Mouse (Mus musculus) right cerebral cortex, adult 2 months (tissue): ENCODE data around the gene Osbpl8.

Experiments used
- DNase-seq, 2 experiments: peaks; one replicate each; pipeline ENCODE4 v3.0.0; 2021 to 2022; ENCODE audit warnings: low spot score in 2 of 2

Osbpl8 gene

DNA sequence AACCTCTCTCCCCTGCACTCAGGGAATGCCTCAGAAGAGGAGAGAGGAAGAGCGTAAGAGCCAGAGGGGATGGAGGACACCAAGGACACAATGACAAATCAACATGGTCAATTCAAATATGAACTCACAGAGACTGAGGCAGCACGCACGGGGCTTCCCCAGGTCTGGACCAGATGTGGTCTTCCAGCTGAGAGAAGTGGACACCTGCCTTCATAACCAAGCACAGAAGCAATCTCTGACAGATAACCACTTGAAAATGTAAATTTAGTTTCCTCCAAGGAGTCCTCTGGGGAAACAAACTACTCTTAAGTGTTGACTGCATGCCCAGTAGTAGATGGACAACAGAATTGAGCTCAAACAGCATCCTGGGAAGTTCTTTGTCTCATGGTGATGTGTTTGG is 9.5 kb upstream of the Osbpl8 start:
- no peak for DNase-seq

DNA sequence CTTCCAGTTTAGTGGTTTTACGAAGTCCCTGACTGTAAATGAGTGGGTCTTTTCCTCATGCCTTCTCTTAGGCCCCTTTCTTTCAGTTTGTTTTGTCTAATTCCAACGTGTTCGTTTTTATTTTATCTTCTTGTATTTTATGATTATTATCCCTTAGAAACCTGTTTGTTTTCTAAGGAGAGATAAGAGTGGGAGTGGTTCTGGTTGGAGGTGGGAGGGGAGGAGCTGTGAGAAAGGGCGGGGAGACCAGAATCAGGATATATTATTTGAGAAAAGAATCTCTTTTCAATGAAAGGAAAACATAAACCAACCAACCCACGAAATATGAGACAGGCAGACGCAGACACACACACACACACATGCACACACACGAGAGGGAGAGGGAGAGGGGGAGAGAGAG is 9.0 kb upstream of the Osbpl8 start:
- DNase-seq, result no peak

DNA sequence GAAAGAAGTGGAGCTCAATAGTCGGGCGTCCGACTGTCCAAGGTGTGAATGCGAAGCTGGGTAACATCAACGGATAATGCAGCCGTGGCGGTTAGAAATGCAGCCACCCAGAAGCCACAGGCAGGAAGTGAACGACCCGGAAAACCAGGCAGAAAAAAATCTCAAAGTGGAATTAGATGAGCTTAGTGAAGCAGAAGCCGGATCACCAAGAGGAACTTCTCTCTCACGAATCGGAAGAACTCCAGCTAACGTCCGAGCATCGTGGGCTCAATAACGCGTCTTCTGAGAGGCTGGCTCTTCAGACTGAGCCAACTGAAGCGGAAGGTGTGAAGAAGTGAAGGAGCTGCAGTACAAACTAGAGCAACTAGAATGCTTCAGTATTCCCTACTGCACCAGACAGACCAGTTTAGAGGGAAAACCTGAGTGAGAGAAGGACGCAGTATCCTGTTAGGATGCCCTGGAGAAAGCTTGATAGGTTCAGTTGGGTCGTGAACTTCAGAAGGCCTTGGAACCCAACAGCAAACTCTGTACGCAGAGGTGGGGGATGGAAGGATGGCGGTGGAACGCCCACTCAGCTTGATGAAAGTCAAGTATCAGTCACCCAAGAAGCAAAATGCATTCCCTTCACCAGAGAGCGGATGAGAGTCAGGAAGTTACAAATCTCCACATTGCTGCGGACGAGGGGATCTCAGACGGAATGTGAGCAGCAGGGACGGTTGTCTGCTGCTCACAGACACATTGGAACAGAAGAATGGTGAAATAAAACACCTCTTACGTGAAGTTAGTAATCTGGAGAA is 8.0 kb upstream of the Osbpl8 start:
- no peak for DNase-seq

DNA sequence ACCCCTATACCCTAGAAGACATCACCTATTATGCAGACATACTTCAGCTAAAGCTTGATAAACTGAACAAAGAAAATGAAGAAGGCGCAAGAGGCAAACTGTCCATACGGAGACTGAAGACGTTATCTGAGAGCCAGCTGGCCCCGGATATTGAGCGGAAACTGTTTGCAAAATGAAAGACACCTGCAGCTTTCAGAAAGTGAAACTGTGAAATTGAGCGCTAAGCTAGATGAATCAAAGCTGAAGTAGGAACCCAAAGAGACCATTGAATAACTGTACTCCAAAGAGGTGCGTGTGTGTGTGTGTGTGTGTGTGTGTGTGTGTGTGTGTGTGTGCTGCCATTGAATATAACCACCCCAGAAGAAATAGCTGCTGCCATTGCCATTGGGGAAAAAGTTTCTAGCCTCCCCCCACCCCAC is 7.3 kb upstream of the Osbpl8 start:
- no peak for DNase-seq

DNA sequence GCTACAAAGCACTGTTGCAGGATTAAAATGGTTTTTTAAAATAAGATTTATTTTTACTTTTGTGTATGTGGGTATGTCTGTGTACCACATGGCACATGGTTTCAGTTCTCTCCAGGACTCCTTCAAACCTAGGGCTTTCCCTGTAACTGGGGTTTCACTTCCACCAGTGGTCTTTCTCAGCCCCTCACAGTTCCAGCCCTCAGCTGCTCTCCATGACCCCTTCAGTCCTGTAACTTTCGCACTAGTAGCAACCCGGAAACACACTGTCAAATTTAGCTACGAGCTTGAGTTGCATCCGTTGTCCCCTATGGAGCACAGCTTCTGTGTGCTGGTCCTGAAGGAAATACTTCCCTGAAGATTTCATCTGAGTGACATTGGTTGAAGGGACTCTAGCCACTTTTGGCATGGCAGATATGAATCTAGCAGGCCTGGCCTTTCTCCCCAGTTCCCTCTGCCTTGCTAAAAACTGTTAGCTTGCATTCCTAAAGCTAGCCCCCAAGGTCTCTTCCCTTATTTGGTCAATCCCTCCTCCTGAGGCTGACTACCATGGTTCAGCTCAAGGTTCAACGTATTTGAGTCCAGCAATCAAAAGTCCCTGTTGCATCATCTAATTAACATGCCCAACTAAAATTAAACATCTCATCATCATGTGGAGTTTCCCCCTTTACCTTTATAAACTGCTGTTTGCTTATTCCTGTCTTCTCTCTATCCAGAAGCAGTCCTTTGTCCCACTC is 4.6 kb upstream of the Osbpl8 start:
- DNase-seq, result no peak

DNA sequence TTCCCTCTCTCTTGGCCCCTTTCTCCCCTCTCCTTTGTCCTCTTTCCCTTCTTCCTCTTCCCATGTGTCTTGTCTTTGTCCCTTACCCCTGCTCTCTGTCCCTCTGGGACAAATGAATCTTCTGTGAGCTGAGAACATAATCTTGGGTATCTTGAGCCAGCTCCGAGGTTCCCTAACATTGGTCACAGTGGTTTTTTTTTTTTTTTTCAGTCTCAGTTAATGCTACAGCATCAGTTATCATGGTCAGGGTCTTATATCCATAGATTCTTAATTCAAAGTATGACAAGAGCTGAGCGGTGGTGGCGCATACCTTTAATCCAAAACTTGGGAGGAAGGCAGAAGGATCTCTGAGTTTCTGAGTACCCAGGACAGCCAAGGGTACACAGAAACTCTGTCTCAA is 4.0 kb upstream of the Osbpl8 start:
- no peak for DNase-seq

DNA sequence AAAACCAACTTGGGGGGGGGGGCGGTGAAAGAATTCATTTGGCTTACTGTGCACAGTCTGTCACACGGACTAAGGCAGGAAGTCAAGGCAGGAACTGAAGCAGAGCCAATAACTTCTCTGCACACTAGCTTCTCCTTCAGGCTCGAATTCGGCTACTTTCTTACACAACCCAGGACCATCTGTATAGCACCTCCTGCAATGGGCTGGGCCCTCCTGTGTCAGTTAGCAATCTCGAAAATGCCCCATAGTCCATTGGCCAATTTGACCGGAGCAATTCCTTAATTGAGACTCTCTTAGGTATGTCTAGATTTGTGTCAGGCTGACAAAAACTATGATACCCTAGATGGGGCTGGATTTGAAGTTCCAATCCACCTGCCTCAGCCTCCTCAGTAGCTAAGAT is 3.2 kb upstream of the Osbpl8 start:
- DNase-seq, result no peak

DNA sequence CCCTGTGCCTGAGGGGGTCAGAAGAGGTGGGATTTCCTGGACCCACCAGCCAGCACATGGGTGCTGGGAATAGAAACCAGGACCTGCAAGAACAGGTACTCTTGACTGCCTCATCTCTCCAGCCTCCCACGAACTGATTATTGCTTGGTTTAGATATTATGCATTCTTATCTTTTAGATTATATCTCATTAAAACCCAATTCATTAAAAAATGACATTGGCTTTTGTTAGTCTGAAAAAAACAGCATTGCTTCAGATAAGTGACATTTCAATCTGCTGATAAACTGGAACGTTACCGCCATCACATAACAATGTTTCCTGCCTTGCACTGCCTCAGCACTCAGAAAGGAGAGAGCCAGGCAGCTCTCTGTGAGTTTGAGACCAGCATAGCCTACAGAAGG is 1.5 kb upstream of the Osbpl8 start:
- DNase-seq, result no peak

DNA sequence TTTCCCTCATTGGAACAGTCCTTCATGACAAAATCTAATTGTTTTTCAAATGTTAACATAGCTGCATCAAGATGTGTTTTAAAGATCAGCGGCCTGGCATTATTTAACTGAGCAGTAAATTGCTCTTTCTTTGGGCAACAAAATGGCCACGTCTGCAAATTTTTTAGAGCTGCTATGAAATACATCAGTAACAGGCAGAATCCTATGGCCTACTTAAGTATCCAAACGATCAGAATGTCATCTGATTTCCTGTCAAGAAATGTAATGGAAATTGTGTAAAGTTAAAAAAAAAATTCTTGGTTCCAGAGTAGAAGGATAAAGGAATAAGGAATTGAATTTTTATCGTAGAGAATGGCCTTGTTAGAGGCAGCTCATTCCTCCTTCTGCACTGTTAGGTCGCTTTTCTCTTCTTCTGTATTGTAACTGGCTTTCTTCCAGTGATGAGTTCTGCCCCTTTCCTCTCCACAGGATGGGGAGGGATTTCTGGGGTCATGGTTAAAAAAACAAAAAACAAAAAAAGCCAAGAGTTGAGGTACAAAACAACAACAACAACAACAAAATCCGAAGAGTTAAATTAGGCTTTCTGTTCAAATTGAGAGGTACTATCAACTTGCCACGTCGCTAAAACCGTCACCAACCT is 831 bp upstream of the Osbpl8 start:
- DNase-seq, result no peak

DNA sequence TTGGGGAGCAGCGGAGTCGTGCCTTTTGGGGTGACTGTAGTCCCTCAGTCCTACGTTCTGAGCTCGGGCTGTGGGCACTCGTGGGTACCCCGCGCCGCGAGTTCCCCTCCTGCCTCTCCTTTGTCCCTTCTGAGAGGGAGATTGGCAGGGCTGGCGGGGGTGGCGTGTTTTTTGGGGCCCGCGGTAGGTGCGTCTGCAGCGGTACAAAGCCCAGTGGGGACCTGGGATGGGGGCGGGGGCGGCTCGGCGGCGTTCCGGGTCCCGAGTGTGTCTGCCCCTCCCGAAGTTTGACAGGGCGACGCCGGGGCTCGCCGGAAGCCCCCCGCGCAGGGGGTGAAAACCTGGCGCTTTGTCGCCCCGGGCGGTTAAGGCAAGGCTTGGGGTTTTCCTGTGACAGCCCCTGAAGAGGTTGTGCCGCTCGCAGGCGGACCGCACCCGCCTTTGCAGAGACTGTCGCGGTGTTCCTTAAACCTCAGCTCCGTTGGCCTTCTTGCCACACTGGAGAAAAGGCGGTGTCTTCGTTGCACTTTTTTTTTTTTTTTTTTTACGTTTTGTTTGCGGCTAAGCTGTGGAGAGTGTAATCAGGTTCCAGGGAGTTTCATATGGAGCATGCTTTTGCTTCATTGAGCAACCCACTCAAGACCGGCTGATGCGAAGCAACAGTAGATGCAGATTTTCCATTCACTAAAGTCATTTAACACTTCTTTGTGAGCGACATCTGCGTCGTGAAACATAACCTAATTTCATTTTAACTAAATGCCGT is 848 bp downstream of the Osbpl8 start:
- peak in 1 of 2 experiments; percentile 35 for DNase-seq

DNA sequence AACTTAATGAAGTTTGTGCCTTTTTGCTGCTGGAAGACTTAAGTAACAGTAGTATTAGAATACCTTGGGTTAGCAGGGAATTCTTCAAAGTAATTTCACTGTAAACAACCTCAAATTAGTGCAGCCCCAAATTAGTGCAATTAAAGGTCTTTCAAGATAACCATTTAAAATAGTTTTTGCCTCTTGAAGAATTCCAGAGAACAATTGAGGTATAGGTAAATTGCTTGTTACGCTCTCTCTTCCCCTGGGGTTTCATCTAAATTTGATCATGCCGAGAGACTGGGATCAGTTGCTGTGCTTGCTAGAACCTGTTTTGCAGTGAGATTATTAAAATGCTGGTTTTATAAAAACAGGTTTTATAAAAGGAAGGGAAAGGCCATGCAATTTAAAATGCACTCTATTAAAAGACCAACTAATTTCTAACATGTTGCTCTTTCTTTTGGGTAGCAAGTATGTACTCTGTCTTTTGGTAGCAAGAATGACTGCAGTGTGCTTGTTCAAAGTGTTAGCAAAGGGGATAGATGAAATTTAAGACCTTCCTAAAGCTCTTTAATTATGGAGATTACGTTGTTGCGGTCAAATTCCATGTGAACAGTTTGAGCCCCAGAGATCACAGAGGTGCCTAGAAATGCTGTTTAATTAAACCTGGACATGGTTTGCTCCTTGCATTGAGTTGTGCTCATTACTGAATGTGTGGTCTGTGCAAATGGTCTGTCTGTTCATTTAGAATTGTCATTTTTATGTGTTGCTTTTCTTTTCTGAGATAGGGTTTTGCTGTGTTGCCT is 1.7 kb downstream of the Osbpl8 start:
- DNase-seq, result no peak

DNA sequence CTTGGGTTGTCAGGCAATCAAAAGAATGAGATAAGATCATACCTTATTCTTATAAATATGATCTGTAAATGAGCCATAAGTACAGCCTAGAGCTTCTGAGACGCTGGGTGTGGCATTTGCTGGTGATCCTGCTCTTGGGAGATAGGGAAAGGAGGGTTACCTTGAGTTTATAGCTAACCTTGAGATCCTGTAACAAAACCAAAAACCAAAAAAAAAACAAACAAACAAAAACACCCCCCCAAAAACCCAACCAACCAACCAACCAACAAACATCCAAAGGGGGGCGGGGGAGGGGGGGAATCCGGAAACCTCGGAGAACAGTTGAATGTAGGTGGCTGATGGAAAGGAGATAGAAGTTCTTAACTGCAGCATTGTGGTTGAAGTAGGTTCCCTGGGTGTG is 2.9 kb downstream of the Osbpl8 start:
- DNase-seq, result no peak

DNA sequence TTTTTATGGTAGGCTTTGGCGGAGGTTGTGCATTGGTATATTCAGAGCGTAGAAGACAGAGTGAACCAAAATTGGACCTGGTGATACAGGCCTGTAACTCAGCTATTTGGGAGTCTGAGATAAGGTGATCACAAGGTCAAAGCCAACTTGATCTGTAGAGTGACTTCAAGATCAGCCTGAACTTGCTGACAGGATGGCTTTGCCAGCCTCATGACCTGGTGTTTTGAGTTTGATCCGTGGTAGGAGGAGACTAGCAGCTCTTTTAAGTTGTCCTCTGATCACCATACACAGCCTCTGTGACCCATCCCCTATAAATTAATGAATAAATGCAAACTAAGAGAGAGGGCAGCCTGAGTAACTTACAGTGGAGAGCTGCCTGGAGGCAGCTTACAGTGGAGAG is 3.8 kb downstream of the Osbpl8 start:
- DNase-seq, result no peak

DNA sequence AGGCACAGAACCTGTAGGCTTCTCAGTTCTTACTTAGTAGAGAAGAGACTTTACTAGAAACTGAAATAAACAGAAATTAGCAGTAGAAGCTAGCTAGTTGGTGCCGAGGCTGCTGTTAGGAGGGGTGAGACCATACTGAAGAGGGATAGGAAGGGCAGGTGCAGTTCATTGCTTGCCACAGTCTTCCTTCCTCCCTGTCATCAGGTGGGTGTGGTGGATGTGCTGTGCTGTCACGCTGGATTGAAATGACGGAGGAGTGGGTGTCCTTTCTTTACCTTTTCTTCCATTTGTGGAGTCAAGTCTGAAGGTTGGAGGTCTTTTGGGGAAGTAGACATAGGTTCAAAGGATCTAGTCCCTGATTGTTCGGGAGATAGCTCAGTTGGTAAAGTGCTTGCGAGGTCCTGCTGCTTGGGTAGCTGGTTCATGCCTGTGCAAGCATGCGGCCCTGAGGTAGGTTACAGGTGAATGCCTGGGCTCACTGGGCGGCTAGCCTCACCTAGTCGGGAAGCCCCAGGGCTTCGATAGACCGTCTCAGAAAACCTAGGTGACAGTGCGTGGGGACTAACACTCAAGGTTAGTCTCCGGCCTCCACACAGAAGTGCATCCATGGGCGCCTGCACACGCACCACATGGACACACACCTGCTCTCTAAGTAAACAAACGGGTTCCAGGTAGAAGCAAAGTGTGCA is 6.8 kb downstream of the Osbpl8 start:
- DNase-seq, result no peak

DNA sequence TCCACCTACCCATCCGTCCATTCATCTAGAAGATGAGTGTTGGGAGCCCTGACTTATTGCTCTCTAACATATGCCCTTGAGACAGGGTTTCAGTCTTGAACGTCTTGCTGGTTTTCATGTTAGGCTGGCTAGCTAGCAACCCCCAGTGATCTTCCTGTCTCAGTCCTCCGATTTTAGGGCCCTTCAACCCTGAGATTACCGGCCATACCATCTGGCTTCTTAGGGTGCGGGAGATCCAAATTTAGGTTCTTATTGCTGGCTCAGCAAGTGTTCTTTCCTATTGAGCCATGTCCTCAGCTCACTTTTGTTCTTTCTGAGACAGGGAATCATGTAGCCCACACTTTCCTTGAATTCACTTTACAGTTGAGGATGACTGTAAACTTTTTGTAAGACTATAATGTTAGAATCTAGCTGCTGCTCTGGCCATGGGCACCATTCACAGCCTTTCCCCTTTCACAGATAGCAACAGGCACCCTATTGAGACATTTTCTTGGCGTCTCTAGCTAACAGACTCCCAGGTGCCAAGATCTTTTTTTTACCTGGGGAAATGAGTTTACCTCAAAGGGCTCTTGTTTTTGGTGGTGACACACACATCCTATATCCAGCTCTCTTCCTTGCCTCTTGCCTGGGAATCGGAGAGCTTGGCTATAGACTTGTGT is 9.2 kb downstream of the Osbpl8 start:
- DNase-seq, result no peak

DNA sequence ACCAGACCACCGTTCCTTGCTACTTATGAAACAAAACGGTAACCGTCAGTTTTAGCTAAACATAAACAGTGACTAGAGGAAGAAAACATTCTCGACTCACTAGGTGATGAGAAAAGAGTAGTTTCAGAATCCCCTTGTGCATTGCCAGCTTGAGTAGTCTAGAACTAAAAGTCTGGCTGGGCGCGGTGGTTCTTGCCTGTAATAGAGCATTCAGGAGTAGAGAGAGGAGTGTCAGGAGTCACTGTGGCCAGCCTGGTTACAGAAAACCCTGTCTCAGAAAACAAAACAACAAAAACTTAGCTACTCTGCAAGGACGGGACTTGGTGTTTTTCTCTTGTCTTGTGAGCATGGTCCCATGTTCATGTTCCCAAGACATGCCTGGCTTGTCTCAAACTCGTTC is 12.8 kb downstream of the Osbpl8 start:
- no peak for DNase-seq

DNA sequence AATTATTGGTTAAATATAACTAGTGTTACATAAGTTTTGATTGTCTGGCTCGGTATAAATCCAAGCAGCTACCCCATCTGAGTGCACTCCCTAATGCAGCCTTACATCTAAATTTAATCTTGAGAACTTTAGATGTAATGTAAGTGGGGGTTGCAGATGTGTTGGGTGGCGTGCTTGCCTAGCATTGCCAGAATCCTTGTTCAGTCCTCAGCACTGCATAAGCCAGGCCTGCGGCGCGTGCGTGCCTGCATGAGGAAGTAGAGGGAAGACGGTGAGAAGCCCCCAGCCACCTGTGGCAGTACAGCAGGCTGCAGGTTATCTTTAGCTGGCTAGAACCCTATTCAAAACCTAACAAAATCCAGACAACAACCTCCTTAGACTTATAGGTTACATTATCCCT is 13.5 kb downstream of the Osbpl8 start:
- peak; percentile 56 to 66 for DNase-seq

DNA sequence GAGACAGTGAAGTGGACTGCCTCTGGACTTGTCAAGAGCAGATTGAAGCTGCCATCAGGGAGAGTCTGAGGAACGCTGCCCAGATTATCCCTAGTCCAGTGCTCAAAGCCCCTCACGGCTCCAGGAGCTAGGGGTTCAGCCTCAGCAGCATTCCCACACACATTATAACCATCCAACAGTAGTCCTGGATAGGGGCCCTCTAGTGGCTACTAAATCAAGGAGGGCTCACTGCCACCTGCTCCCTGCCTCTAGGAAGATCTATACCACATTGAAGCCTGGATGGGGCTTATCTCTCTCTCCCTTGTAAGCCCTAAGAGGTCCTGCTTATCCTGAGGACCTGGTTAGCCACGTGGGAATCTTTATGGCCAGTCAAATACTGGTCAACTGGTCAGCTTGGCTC is 16.1 kb downstream of the Osbpl8 start:
- DNase-seq, result no peak

DNA sequence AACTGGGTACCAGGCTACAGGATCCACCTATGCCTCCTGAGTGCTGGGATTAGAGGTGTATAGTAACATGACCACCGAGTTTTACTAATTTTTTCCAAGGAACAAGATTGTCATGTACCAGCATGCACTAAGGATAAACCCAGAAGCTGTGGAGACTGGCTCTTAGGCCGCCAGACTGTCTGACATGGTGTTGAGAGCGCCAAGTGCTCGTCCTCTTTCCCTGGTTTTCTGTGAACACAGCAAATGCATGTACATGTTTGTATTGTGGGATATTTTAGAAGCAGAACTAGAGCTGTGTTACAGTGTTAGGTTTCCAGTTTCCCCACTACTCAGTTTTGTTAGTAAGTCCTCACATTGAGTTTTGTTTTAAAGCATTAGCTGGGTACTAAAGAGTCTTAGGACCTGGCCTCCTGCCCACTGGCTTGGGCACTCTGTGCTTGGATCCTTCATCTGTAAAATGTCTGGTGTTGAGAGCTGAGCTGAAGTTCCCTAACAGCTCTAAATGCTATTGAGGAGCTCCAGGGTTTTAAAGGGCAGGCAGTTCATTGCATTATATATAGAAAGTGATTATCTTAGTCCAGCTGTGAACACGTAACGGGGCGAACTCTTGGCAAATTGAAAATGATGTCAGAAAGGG is 19.2 kb downstream of the Osbpl8 start:
- DNase-seq, result no peak
